Mouse (Mus musculus) cortical plate, adult 2 months (tissue): ENCODE results near the gene Rnf225.

Experiments
- CTCF ChIP-seq: fragments of 200-500 bp; IDR thresholded peaks from 2 replicates; pipeline ENCODE4 v1.5.1; 2011; ENCODE audit warnings: mild to moderate bottlenecking, control low read depth, low read length; ENCODE audit not compliant: insufficient read depth; ENCODE audit errors: extremely low read depth
- POLR2A ChIP-seq: fragments of 200-500 bp; IDR thresholded peaks from 2 replicates; pipeline ENCODE4 v1.6.1; 2011; ENCODE audit warnings: mild to moderate bottlenecking, low read length, control low read depth; ENCODE audit not compliant: insufficient read depth; ENCODE audit errors: extremely low read depth

DNA sequence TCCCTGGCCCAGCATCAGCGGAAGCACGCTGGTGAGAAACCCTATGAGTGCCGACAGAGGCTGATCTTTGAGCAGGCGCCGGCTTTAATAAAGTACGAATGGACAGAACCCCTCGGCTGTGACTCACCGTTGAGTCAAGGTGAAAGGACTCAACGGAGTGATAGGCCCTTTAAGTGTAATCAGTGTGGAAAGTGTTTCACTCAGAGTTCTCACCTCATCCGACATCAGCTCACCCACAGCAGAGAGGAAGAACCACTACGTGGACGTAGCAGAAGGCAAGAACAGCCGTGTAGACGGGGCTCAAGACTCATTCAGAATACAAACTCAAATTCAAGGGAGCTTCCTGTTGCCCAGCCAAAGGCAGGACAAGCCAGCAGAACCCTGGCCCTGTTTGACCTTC lies 36.3 kb upstream of the Rnf225 start:
- TF ChIP-seq POLR2A (no peak), CTCF (no peak)
